Mouse (Mus musculus): Measurements from ENCODE around the gene Rprd1b. TPM values are rescaled to one million over a fixed set of nuclear protein-coding genes. Genes with fewer than 3 reads are reported as not detected.
A peak's percentile ranks its signal among the peaks of the same experiment; 100 is the strongest.

The Rprd1b gene
- polyA plus RNA-seq, 1 experiment = 14.7 TPM

DNA sequence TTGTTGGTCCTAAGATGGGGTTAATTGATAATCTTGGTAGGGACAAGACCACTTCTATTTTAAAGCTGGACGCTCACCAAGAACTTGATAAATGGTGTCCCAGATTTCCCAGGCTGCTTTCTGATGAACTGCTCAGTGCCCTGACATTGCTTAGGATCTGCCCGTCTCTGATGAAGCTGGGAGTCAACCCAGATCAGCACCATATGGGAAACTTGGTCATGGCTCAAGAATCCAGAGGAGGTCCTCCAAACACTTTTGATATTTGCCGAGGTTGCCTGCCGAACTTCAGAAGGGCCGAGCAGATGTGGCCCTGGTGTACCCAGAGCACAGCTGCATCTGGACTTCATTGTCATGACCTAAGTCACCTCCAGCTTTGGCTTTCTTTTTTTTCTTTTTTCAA, 66.5 kb downstream of the Rprd1b start:
- no peak for TF ChIP-seq CTCF (IDR thresholded peaks at IDR 0.05; ENCODE audit: low read depth, low read length)
- no peak for TF ChIP-seq POLR2A (IDR thresholded peaks at IDR 0.05; ENCODE audit: borderline replicate concordance, low read depth, low read length)
- Histone ChIP-seq H3K4me1 (ENCODE audit: control insufficient read depth, insufficient read depth, low read length) (peaks cover 3% of the 10 kb centered on the region; the same call in 1 of the 2 replicates), H3K4me3 (ENCODE audit: insufficient read depth, low read length) (no peak overlapping the region), H3K27ac (ENCODE audit: insufficient read depth, low read depth, low read length) (no peak overlapping the region)

DNA sequence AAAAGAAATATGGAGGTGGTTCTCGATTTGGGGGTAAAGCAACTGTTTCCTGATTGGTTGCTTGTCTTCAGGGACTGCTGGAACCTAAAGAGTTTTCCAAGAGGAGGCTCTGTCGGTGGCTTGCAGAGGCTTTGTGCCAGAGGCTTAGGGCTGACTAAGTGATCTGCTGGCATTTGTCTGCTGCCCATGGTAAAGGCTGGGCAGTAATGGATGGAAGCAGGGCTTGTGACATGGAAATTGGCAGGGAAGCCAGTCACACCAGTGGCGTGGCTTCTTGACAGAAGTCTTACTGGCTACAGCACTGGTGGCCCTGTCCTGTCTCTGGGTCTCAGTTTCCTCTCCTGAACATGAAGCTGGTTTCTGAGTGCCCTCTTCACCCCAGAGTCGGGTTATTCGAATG, 68.8 kb downstream of the Rprd1b start:
- H3K4me3 ChIP-seq (ENCODE audit: insufficient read depth, low read length) = no peak overlapping the region
- no peak for TF ChIP-seq CTCF (IDR thresholded peaks at IDR 0.05; ENCODE audit: low read depth, low read length)
- no peak for TF ChIP-seq POLR2A (IDR thresholded peaks at IDR 0.05; ENCODE audit: borderline replicate concordance, low read depth, low read length)
- no peak overlapping the region for H3K27ac ChIP-seq (ENCODE audit: insufficient read depth, low read depth, low read length)
- H3K4me1 ChIP-seq (ENCODE audit: control insufficient read depth, insufficient read depth, low read length) = peaks cover 3% of the 10 kb centered on the region; the same call in 1 of the 2 replicates

DNA sequence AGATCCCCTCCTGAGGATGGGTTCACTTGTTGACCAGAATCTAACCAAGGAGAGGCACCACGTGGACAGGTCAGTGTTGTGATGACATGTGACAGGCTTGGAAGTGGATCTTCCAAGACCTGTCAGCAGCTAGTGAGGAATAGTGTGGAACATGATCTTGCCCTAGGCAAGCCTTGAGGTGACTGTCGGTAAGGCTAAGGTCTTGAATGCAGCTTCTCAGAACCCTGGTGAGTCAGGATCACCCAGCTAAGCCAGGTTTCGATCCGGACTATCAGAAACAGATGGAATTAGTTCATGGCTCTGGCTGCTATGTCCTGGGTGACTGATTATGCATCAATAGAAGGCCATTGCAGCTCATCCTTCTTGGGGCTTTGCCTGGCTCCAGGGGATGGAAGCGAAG, 70.4 kb downstream of the Rprd1b start:
- Histone ChIP-seq H3K4me3 (ENCODE audit: insufficient read depth, low read length) (no peak overlapping the region), H3K4me1 (ENCODE audit: control insufficient read depth, insufficient read depth, low read length) (no peaks in the 10 kb centered on the region), H3K27ac (ENCODE audit: insufficient read depth, low read depth, low read length) (no peak overlapping the region)
- TF ChIP-seq POLR2A (IDR thresholded peaks at IDR 0.05; ENCODE audit: borderline replicate concordance, low read depth, low read length) = no peak
- no peak for TF ChIP-seq CTCF (IDR thresholded peaks at IDR 0.05; ENCODE audit: low read depth, low read length)

DNA sequence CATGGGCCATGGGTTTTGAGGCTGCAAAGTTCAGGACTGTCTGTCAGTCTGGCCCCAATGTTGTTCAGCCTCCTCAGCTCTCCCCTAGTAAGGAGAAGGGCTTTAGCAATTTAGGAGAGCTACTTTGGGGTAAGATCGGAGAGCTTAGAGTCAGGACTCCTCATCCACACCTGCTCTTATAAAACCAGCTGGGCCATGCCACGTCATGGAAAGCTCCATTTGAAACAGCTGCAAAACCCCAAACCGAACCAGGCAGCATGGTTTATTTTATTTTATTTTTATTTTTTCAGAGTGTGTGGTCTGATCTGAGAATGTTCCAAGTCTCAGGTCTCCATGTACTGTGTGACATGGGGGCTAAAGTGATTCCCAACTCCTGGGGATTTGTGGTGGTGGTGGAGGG, 71.2 kb downstream of the Rprd1b start:
- no peak overlapping the region for H3K4me3 ChIP-seq (ENCODE audit: insufficient read depth, low read length)
- no peaks in the 10 kb centered on the region for H3K4me1 ChIP-seq (ENCODE audit: control insufficient read depth, insufficient read depth, low read length)
- TF ChIP-seq CTCF (IDR thresholded peaks at IDR 0.05; ENCODE audit: low read depth, low read length) (no peak), POLR2A (IDR thresholded peaks at IDR 0.05; ENCODE audit: borderline replicate concordance, low read depth, low read length) (no peak)
- H3K27ac ChIP-seq (ENCODE audit: insufficient read depth, low read depth, low read length) = no peak overlapping the region

DNA sequence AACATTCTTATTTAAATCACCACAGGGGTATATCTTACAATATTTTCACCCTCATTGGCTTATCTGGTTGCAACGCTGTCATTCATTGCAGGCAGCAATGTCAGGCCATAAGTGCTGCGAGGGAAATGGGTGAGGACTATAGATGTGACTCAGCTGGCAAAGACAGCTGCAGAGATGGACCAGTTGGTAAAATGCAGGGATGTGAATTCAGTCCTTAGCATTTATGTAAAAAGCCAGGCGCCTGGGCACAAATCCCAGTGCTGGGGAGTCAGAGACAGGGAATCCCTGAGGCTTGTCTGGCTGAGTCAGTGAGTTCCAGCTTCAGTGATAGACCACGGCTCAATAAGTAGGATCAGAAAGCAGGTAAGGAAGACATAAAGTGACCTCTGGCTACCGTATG, 73.5 kb downstream of the Rprd1b start:
- TF ChIP-seq CTCF (IDR thresholded peaks at IDR 0.05; ENCODE audit: low read depth, low read length) (no peak), POLR2A (IDR thresholded peaks at IDR 0.05; ENCODE audit: borderline replicate concordance, low read depth, low read length) (no peak)
- Histone ChIP-seq H3K4me1 (ENCODE audit: control insufficient read depth, insufficient read depth, low read length) (no peaks in the 10 kb centered on the region), H3K27ac (ENCODE audit: insufficient read depth, low read depth, low read length) (no peak overlapping the region), H3K4me3 (ENCODE audit: insufficient read depth, low read length) (no peak overlapping the region)

DNA sequence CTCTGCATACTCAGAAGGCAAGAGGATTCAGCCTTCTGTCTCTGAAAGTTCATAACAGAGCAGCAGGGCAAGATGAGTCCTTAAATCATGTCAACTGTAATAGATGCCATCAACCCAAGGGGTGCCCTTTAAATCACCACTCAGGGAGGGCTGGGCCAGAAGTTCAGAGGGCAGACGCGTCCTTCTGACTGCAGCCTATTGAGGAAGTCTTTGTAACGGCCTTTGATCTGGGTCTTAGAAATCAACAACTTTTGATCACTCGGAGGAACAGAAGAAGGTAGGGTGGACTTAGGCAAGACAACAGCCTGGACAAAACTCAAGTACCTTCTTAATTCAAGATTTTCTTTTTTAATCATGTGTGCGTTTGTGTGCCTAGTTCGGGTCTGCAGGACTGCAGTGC, 76.7 kb downstream of the Rprd1b start:
- Histone ChIP-seq H3K27ac (ENCODE audit: insufficient read depth, low read depth, low read length) (no peak overlapping the region), H3K4me3 (ENCODE audit: insufficient read depth, low read length) (no peak overlapping the region), H3K4me1 (ENCODE audit: control insufficient read depth, insufficient read depth, low read length) (no peaks in the 10 kb centered on the region)
- TF ChIP-seq POLR2A (IDR thresholded peaks at IDR 0.05; ENCODE audit: borderline replicate concordance, low read depth, low read length) = no peak
- TF ChIP-seq CTCF (IDR thresholded peaks at IDR 0.05; ENCODE audit: low read depth, low read length) = no peak

DNA sequence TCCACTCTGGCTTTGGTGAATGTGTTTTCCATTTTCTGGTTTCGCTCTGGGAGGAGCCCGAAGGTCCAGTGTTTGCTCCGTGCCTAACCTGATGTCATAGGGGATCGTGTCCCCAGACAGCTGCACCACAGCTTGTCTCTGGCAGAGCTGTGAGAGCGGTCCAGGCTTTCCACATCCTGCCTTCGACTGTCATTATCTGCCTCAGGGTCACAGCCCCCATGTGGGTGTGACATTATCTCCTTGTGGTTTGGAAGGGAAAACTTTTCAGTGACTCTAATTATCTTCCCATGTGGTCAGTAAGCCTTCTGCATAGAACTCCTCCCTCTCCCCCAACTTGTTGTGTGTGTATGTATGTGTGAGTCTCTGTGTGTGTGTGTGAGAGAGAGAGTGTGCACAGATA, 77.3 kb downstream of the Rprd1b start:
- Histone ChIP-seq H3K4me1 (ENCODE audit: control insufficient read depth, insufficient read depth, low read length) (no peaks in the 10 kb centered on the region), H3K4me3 (ENCODE audit: insufficient read depth, low read length) (no peak overlapping the region), H3K27ac (ENCODE audit: insufficient read depth, low read depth, low read length) (no peak overlapping the region)
- TF ChIP-seq CTCF (IDR thresholded peaks at IDR 0.05; ENCODE audit: low read depth, low read length) (no peak), POLR2A (IDR thresholded peaks at IDR 0.05; ENCODE audit: borderline replicate concordance, low read depth, low read length) (no peak)

DNA sequence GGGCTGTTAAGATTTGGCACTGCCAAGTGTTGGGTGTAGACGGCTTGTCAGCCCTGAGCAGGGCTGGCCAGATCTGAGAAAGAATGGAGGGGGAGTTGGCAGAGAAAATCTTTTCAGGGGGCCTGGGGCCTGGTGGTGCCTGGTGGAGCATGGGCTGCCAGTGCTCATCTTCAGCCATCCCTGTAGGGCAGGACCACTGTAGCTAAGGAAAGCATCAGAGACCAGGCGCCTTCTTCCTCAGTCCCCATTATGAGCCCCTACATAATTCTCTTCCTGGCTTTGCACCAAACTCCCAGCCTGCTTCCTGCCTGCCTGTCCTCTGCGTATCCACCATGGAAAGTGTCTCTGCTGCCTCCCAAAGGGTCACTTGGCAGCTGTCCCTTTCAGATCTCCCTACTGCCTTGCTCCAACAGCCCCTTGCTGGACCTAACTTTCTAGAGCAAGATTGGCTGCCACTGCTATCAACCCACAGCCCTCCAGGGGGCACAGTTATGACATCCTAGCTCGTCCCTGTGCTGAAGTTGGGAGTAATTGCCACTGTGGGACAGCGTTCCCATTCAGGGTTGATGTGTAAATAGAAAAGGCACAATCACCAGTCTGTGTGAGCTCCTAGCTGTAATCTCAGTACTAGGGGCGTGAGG, 78.8 kb downstream of the Rprd1b start:
- H3K4me1 ChIP-seq (ENCODE audit: control insufficient read depth, insufficient read depth, low read length) = no peaks in the 10 kb centered on the region
- H3K4me3 ChIP-seq (ENCODE audit: insufficient read depth, low read length) = no peak overlapping the region
- H3K27ac ChIP-seq (ENCODE audit: insufficient read depth, low read depth, low read length) = no peak overlapping the region
- TF ChIP-seq POLR2A (IDR thresholded peaks at IDR 0.05; ENCODE audit: borderline replicate concordance, low read depth, low read length) = no peak
- TF ChIP-seq CTCF (IDR thresholded peaks at IDR 0.05; ENCODE audit: low read depth, low read length) = peak; percentile 80

DNA sequence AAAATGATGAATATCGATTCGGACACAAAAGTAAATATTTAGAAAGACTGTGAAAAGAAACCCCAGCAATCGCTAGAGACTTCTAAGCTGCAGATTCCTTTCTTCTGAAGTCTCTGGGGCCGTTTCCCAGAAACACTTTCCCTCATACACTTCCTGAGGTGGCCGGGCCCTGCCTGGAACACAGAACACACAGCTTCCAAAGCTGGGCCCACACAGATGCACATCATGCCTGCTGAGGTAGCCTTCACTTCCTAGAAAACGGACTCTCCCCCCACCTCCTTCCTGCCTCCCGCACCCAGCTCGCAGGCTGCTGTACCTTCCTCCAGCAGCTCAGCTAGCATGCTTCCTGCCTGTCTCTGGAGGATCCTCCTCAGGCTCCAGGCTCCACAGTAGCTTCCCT, 81.2 kb downstream of the Rprd1b start:
- no peak for TF ChIP-seq CTCF (IDR thresholded peaks at IDR 0.05; ENCODE audit: low read depth, low read length)
- no peak for TF ChIP-seq POLR2A (IDR thresholded peaks at IDR 0.05; ENCODE audit: borderline replicate concordance, low read depth, low read length)
- H3K27ac ChIP-seq (ENCODE audit: insufficient read depth, low read depth, low read length) = no peak overlapping the region
- H3K4me3 ChIP-seq (ENCODE audit: insufficient read depth, low read length) = no peak overlapping the region
- H3K4me1 ChIP-seq (ENCODE audit: control insufficient read depth, insufficient read depth, low read length) = no peaks in the 10 kb centered on the region

DNA sequence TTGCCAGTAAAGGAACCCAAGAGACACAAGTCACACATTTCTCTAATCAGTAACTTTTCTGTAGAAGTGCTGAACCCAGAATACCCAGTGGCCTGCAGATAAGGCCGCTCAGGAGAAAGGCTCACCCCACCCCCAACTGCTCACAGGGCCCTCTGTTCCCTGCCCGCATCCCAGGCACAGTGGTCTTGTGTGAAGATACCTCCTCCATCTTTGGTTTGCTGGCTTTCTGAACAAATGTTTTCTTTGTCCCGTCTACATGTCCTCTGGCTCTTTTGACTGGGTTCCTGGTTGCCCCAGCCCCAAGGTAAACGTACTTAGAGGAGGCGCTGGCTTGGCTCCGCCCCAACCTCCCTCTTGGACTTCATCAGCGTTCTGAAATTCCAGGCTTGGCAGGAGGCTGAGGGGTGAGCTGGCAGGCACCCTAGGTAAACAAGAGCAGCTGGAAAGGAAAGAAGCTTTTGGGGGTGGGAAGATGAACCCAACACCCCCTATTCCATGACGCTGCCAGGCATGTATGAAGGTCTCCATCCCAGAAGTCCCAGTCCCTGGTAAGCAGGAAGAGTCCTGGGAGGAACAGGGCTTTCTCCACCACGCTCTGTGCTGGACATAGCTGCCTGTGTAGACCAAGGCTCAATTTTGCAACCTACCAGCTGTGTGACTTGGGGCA, 85.4 kb downstream of the Rprd1b start:
- no peak overlapping the region for H3K27ac ChIP-seq (ENCODE audit: insufficient read depth, low read depth, low read length)
- TF ChIP-seq POLR2A (IDR thresholded peaks at IDR 0.05; ENCODE audit: borderline replicate concordance, low read depth, low read length) = no peak
- TF ChIP-seq CTCF (IDR thresholded peaks at IDR 0.05; ENCODE audit: low read depth, low read length) = no peak

More for the DNA sequence above, 85.4 kb downstream of the Rprd1b start:
- Histone ChIP-seq H3K4me3 (ENCODE audit: insufficient read depth, low read length) (no peak overlapping the region), H3K4me1 (ENCODE audit: control insufficient read depth, insufficient read depth, low read length) (peaks cover 12% of the 10 kb centered on the region)
